Mouse (Mus musculus) frontal cortex, postnatal 14 days (tissue): Measurements from ENCODE around the gene Sec13.
"Not testable (repeated sequence)": the region's sequence is repeated elsewhere in the genome, so short reads cannot be mapped to it uniquely, and the experiment has no call there.

Experiments
- DNase-seq, 2 experiments: peaks; one replicate each; pipeline ENCODE4 v3.0.0; 2022; ENCODE audit warnings: low spot score in 2 of 2

Sec13 gene

GRCm38 (mm10) chr6:113740236-113741217, at the start of gene Sec13:
Gene Sec13, minus strand, starts transcription at chr6:113740743.
- peak; percentile 77 to 80 for DNase-seq

GRCm38 (mm10) chr6:113787459-113787968, 47.0 kb upstream of the Sec13 start:
- no peak for DNase-seq

- no peak for DNase-seq
These were observed 45.1 kb upstream of the Sec13 start for GRCm38 (mm10) chr6:113785658-113786057.

- DNase-seq: no peak
These were observed 37.7 kb upstream of the Sec13 start for GRCm38 (mm10) chr6:113778229-113778753.

GRCm38 (mm10) chr6:113768804-113769203, 28.3 kb upstream of the Sec13 start:
- no peak for DNase-seq

GRCm38 (mm10) chr6:113761644-113762043, 21.1 kb upstream of the Sec13 start:
- peak in 1 of 2 experiments; percentile 48 for DNase-seq

- no peak for DNase-seq
These were observed 8.7 kb upstream of the Sec13 start for GRCm38 (mm10) chr6:113749119-113749685.

- DNase-seq: no peak
These were observed 7.8 kb upstream of the Sec13 start for GRCm38 (mm10) chr6:113748351-113748750.

- no peak for DNase-seq
These were observed 6.7 kb upstream of the Sec13 start for GRCm38 (mm10) chr6:113747284-113747683.

GRCm38 (mm10) chr6:113745117-113745516, 4.6 kb upstream of the Sec13 start:
- DNase-seq: no peak

GRCm38 (mm10) chr6:113743111-113743510, 2.6 kb upstream of the Sec13 start:
- DNase-seq: no peak

- no peak for DNase-seq
These were observed 1.8 kb upstream of the Sec13 start for GRCm38 (mm10) chr6:113742321-113742720.

GRCm38 (mm10) chr6:113741425-113741824, 882 bp upstream of the Sec13 start:
- DNase-seq: no peak

- DNase-seq: no peak
These were observed 3.1 kb downstream of the Sec13 start for GRCm38 (mm10) chr6:113737318-113738046.

- DNase-seq: no peak
These were observed 9.2 kb downstream of the Sec13 start for GRCm38 (mm10) chr6:113731296-113731695.

- DNase-seq: no peak
These were observed 12.4 kb downstream of the Sec13 start for GRCm38 (mm10) chr6:113728181-113728580.

- DNase-seq: no peak
These were observed 19.5 kb downstream of the Sec13 start for GRCm38 (mm10) chr6:113721061-113721460.

- no peak for DNase-seq
These were observed 20.7 kb downstream of the Sec13 start, which contains the start of gene Ghrl for GRCm38 (mm10) chr6:113719878-113720277. Gene Ghrl, minus strand, starts transcription at chr6:113719880.

- no peak for DNase-seq
These were observed 23.0 kb downstream of the Sec13 start for GRCm38 (mm10) chr6:113717541-113717940.

- no peak for DNase-seq
These were observed 25.7 kb downstream of the Sec13 start for GRCm38 (mm10) chr6:113714797-113715196.

- DNase-seq: no peak
These were observed 26.3 kb downstream of the Sec13 start for GRCm38 (mm10) chr6:113714276-113714675.

- not testable (repeated sequence) for DNase-seq
These were observed 27.2 kb downstream of the Sec13 start for GRCm38 (mm10) chr6:113713389-113713788.
